Mouse (Mus musculus) heart, postnatal 25 days (tissue): Measurements from ENCODE around the gene Arl3. TPM values are rescaled to one million over a fixed set of nuclear protein-coding genes. Genes with fewer than 3 reads are reported as not detected.

Experiments
- DNase-seq: peaks from one replicate; pipeline ENCODE4 v3.0.0; 2022; ENCODE audit warnings: low spot score
- intact Hi-C: fragments of 180-260 bp; cut with DNase I; formaldehyde crosslinking; loops from one replicate; pipeline ENCODE4 v1.15.1; 2025
- total RNA-seq, 2 experiments: library from RNA; stranded (reverse); gene quantifications; 2 replicates each; pipeline ENCODE4 v1.2.3; 2021

Gene Arl3
- total RNA-seq: 10 to 100 TPM; 33.2 to 37.0 TPM

- peak; percentile 91 for DNase-seq
- intact Hi-C loops: no loop called here
Observed at GRCm38 (mm10) chr19:46572951-46573937, at the start of gene Arl3, which contains the start of gene Sfxn2. Arl3 (minus strand) TSS chr19:46573198. Sfxn2 (plus strand) TSS chr19:46573365.

- DNase-seq: no peak
- intact Hi-C loops: no loop called here
Observed at GRCm38 (mm10) chr19:46622659-46623193, 49.7 kb upstream of the Arl3 start.

GRCm38 (mm10) chr19:46621236-46622183 is 48.5 kb upstream of the Arl3 start:
- DNase-seq: no peak
- intact Hi-C loops: no loop called here

- DNase-seq: no peak
- intact Hi-C loops: no loop called here
Observed at GRCm38 (mm10) chr19:46620016-46620808, 47.2 kb upstream of the Arl3 start.

GRCm38 (mm10) chr19:46619518-46619917 is 46.5 kb upstream of the Arl3 start:
- DNase-seq: no peak
- intact Hi-C loops: no loop called here

GRCm38 (mm10) chr19:46619001-46619400 is 46.0 kb upstream of the Arl3 start:
- DNase-seq: no peak
- intact Hi-C loops: no loop called here

- DNase-seq: no peak
- intact Hi-C loops: no loop called here
Observed at GRCm38 (mm10) chr19:46618322-46618721, 45.3 kb upstream of the Arl3 start.

GRCm38 (mm10) chr19:46617361-46617760 is 44.4 kb upstream of the Arl3 start:
- no peak for DNase-seq
- intact Hi-C loops: no loop called here

GRCm38 (mm10) chr19:46616378-46616777 is 43.4 kb upstream of the Arl3 start:
- intact Hi-C loops: no loop called here
- DNase-seq: no peak

- intact Hi-C loops: no loop called here
- DNase-seq: no peak
Observed at GRCm38 (mm10) chr19:46608158-46608557, 35.2 kb upstream of the Arl3 start.

- intact Hi-C loops: loop anchor here (2.0 kb wide), 1 partner anchor 41 kb away; no protein-coding TSS in a partner anchor
- no peak for DNase-seq
Observed at GRCm38 (mm10) chr19:46607424-46607823, 34.4 kb upstream of the Arl3 start.

GRCm38 (mm10) chr19:46606718-46607117 is 33.7 kb upstream of the Arl3 start:
- DNase-seq: no peak
- intact Hi-C loops: loop anchor here (2.0 kb wide), 1 partner anchor 42 kb away; no protein-coding TSS in a partner anchor

- intact Hi-C loops: no loop called here
- no peak for DNase-seq
Observed at GRCm38 (mm10) chr19:46602406-46602805, 29.4 kb upstream of the Arl3 start.

GRCm38 (mm10) chr19:46601491-46601890 is 28.5 kb upstream of the Arl3 start:
- intact Hi-C loops: no loop called here
- DNase-seq: no peak

- intact Hi-C loops: no loop called here
- DNase-seq: no peak
Observed at GRCm38 (mm10) chr19:46600371-46600770, 27.4 kb upstream of the Arl3 start.

- no peak for DNase-seq
- intact Hi-C loops: no loop called here
Observed at GRCm38 (mm10) chr19:46599375-46600256, 26.6 kb upstream of the Arl3 start.

- intact Hi-C loops: no loop called here
Observed at GRCm38 (mm10) chr19:46598720-46599252, 25.8 kb upstream of the Arl3 start, which contains the start of gene Wbp1l. Wbp1l (plus strand) TSS chr19:46599084.

GRCm38 (mm10) chr19:46598187-46598586 is 25.2 kb upstream of the Arl3 start:
- no peak for DNase-seq
- intact Hi-C loops: no loop called here

More at GRCm38 (mm10) chr19:46598720-46599252, 25.8 kb upstream of the Arl3 start, which contains the start of gene Wbp1l:
- peak; percentile 98 for DNase-seq
